Mouse (Mus musculus) frontal cortex, postnatal 14 days (tissue): ENCODE measurements around the gene Ncoa5.

Experiments
- DNase-seq, 2 experiments: peaks; one replicate each; pipeline ENCODE4 v3.0.0; 2022; ENCODE audit warnings: low spot score in 2 of 2

Gene Ncoa5

GRCm38 (mm10) chr2:164960716-164961441 is 73.8 kb downstream of the Ncoa5 start, which contains the start of gene Slc12a5:
Gene Slc12a5, plus strand, starts transcription at chr2:164960802.
- DNase-seq, result no peak

GRCm38 (mm10) chr2:164957548-164958315 is 76.9 kb downstream of the Ncoa5 start:
- no peak for DNase-seq

DNA sequence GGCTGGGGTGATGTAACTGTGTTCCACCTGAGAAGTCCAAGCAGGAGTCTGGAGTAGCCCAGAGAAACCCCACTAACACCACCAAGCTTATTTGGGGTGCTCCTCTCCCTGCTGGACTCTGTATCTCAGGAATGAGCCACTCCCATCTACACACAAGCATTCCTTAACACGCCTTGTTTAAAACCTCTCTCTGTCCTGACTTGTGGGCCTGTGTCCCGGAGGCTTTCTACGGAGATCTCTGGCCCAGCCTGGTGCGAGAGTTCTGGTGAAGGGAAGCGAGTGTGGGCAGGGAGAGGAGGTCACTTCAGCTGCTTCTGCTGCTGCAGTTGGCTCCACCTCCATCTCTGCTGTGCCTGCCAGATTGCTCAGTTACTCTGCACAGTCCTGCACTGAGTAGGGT is 78.5 kb downstream of the Ncoa5 start:
- no peak for DNase-seq

DNA sequence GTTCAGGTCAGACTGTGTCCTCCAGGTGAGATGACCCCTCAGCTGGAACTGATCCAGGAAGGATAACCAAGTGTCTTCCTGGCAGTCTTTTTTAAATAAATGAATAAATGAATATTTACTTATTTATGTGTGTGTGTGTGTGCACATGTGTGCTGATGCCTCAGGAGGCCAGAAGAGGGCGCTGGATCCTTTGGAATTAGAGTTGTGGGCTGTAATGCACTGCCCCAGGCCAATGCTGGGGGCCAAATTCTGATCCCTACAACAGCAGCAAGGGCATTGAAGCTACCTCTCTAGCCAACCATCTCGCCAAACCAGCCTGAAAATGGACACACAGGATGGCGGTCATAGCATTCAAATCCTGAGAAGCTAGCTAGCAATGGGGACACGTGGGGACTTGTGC is 78.9 kb downstream of the Ncoa5 start:
- DNase-seq, result no peak

- DNase-seq, result no peak
These were observed 81.4 kb downstream of the Ncoa5 start for GRCm38 (mm10) chr2:164953224-164953623.

DNA sequence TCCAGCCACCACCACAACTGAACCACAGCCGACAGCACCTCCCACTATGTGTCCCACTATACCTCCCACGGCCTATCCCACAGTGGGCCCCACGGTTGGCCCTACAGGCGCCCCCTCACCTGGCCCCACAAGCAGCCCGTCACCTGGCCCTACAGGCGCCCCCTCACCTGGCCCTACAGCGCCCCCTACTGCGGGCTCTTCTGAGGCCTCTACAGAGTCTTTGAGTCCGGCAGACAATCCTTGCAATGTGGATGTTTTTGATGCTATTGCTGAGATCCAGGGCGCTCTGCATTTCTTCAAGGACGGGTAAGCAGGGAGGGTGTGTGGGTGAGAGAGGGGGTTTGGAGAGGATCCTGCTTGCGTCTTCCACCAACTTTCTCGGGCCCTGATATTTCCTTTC is 82.2 kb downstream of the Ncoa5 start:
- no peak for DNase-seq

- no peak for DNase-seq
These were observed 82.9 kb downstream of the Ncoa5 start for GRCm38 (mm10) chr2:164951745-164952144.

DNA sequence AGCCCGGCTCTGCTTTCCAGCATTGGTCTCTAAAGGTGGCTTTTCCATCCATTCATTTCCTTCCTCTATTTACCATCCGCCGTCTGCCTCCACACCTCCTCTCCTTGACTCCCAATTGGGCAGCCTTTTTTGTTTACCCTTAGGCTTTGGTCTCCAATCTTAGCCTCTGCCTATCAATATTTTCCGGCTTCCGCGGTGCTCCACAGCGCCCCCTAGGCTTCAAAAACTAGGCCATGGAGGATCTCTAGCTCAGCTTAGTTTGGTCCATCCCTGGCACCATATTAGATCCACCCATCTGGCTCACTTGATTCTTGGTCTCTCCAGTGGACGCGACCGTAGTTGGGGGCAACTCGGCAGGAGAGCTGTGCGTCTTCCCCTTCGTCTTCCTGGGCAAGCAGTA is 84.2 kb downstream of the Ncoa5 start:
- no peak for DNase-seq
